Comparison of ENCODE assay signal across 8 mouse cellular contexts in the genomic region with DNA sequence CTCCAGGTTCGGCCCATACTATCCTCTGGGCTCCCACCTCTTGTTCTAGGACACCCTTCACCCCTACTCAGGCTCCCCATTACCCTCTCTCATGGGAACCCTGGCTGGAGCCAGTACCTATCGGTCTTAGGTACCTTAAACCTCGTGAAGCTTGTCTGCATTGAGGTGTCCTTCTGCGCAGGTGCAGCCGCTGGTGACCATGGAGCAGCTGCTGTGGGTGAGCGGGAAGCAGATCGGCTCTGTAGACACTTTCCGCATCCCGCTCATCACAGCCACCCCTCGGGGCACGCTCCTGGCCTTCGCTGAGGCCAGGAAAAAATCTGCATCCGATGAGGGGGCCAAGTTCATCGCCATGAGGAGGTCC. TPM values are rescaled to one million over a fixed set of nuclear protein-coding genes. Genes with fewer than 3 reads are reported as not detected.
DNase-seq lines count a peak whose midpoint lies in the region; ATAC-seq lines count a peak whose summit lies in the region.

No protein-coding gene starts in this region.

- 15% methylated on average over 14 of the region's 14 CpGs for WGBS in heart, embryonic 11.5 days (ENCODE audit: insufficient replicate concordance)
- 14% methylated on average over 14 of the region's 14 CpGs for WGBS in embryonic facial prominence, embryonic 14.5 days
- 10% methylated on average over 14 of the region's 14 CpGs for WGBS in intestine, embryonic 14.5 days
- 13% methylated on average over 14 of the region's 14 CpGs for WGBS in midbrain, embryonic 10.5 days
- 11% methylated on average over 14 of the region's 14 CpGs for WGBS in stomach, embryonic 14.5 days

- no peak for DNase-seq in heart, adult 8-10 months (ENCODE audit: low spot score)
- DNase-seq in ES-E14 (ENCODE audit: low read depth, low spot score), result no peak
- DNase-seq in embryonic facial prominence, embryonic 14.5 days (ENCODE audit: low spot score), result no peak
- peak; percentile 71 for DNase-seq in intestine, embryonic 14.5 days (ENCODE audit: low spot score)
- no peak for DNase-seq in midbrain, embryonic 10.5 days (ENCODE audit: low spot score)
- no peak for DNase-seq in urinary bladder, adult 2 months (ENCODE audit: low spot score)

- H3K4me2 ChIP-seq in heart, embryonic 11.5 days, result peak overlapping the region; percentile 97
- H3K4me2 ChIP-seq in embryonic facial prominence, embryonic 14.5 days (ENCODE audit: low read depth, low read length), result peak overlapping the region; percentile 72
- peak overlapping the region; percentile 99 for H3K4me2 ChIP-seq in intestine, embryonic 14.5 days (ENCODE audit: low read length)
- peak overlapping the region; percentile 98 for H3K4me2 ChIP-seq in stomach, embryonic 14.5 days (replicated peaks; ENCODE audit: low read depth, low read length)

- peak overlapping the region; percentile 68 for H3K4me3 ChIP-seq in heart, embryonic 11.5 days (ENCODE audit: low read depth, low read length)
- peak overlapping the region; percentile 83 for H3K4me3 ChIP-seq in ES-E14 (ENCODE audit: insufficient read depth in 1 of 2, low read depth in 1 of 2, low read length in 2 of 2, poor library complexity in 1 of 2, severe bottlenecking in 1 of 2)
- peak overlapping the region; percentile 71 for H3K4me3 ChIP-seq in embryonic facial prominence, embryonic 14.5 days (ENCODE audit: low read depth, low read length)
- peak overlapping the region; percentile 71 for H3K4me3 ChIP-seq in intestine, embryonic 14.5 days (ENCODE audit: low read depth, low read length)
- H3K4me3 ChIP-seq in midbrain, embryonic 10.5 days, result peak overlapping the region; percentile 69
- peak overlapping the region; percentile 71 for H3K4me3 ChIP-seq in stomach, embryonic 14.5 days (ENCODE audit: low read depth, low read length)

- no peaks in the 10 kb centered on the region for H3K9me3 ChIP-seq in heart, embryonic 11.5 days (replicated peaks; ENCODE audit: control insufficient read depth, low read length)
- no peaks in the 10 kb centered on the region for H3K9me3 ChIP-seq in ES-E14 (ENCODE audit: control insufficient read depth, insufficient read depth, low read depth, low read length)
- no peaks in the 10 kb centered on the region for H3K9me3 ChIP-seq in embryonic facial prominence, embryonic 14.5 days (ENCODE audit: control insufficient read depth, low read length)
- H3K9me3 ChIP-seq in intestine, embryonic 14.5 days (ENCODE audit: control insufficient read depth, low read length), result no peaks in the 10 kb centered on the region
- no peaks in the 10 kb centered on the region for H3K9me3 ChIP-seq in midbrain, embryonic 10.5 days (replicated peaks)
- no peaks in the 10 kb centered on the region for H3K9me3 ChIP-seq in stomach, embryonic 14.5 days (ENCODE audit: control insufficient read depth, low read depth, low read length)

- in situ Hi-C loops in ES-E14 (cut with MboI; ENCODE audit: low sequenced_read_pairs in 2 of 2, unreplicated experiment in 2 of 2), result no loop called here

- no peaks in the 10 kb centered on the region for H3K27me3 ChIP-seq in heart, embryonic 11.5 days (ENCODE audit: control insufficient read depth, insufficient read depth, low read length)
- H3K27me3 ChIP-seq in embryonic facial prominence, embryonic 14.5 days (replicated peaks; ENCODE audit: control insufficient read depth, insufficient read depth, low read length), result no peaks in the 10 kb centered on the region
- H3K27me3 ChIP-seq in intestine, embryonic 14.5 days (replicated peaks; ENCODE audit: control insufficient read depth, insufficient read depth, low read length), result no peaks in the 10 kb centered on the region
- peaks cover 9% of the 10 kb centered on the region; the same call in 1 of the 2 replicates for H3K27me3 ChIP-seq in midbrain, embryonic 10.5 days (ENCODE audit: low read depth, poor library complexity, severe bottlenecking)
- H3K27me3 ChIP-seq in stomach, embryonic 14.5 days (ENCODE audit: control insufficient read depth, insufficient read depth, low read length), result no peaks in the 10 kb centered on the region

- H3K9ac ChIP-seq in heart, embryonic 11.5 days (ENCODE audit: low read depth, low read length), result peak overlapping the region; percentile 80
- peak overlapping the region; percentile 77 for H3K9ac ChIP-seq in ES-E14 (ENCODE audit: insufficient read depth, low read depth, low read length, poor library complexity, severe bottlenecking)
- H3K9ac ChIP-seq in embryonic facial prominence, embryonic 14.5 days (ENCODE audit: low read depth, low read length), result peak overlapping the region; percentile 81
- peak overlapping the region; percentile 80 for H3K9ac ChIP-seq in intestine, embryonic 14.5 days (ENCODE audit: low read length)
- peak overlapping the region; percentile 54 for H3K9ac ChIP-seq in stomach, embryonic 14.5 days (replicated peaks; ENCODE audit: low read depth, low read length)

- H3K4me1 ChIP-seq in heart, embryonic 11.5 days (ENCODE audit: control insufficient read depth, insufficient read depth, low read length), result peaks cover 7% of the 10 kb centered on the region; the same call in 1 of the 2 replicates
- peaks cover 0 to 22% of the 10 kb centered on the region in 2 experiments; a peak in 2 of 4 replicates for H3K4me1 ChIP-seq in ES-E14 (ENCODE audit: control insufficient read depth in 2 of 2, insufficient read depth in 2 of 2, low read length in 2 of 2, poor library complexity in 1 of 2)
- H3K4me1 ChIP-seq in embryonic facial prominence, embryonic 14.5 days (ENCODE audit: control insufficient read depth, insufficient read depth, low read length), result peaks cover 7% of the 10 kb centered on the region
- peaks cover 6% of the 10 kb centered on the region; the same call in 1 of the 2 replicates for H3K4me1 ChIP-seq in intestine, embryonic 14.5 days (replicated peaks; ENCODE audit: control insufficient read depth, insufficient read depth, low read length)
- H3K4me1 ChIP-seq in midbrain, embryonic 10.5 days, result peaks cover 35% of the 10 kb centered on the region
- H3K4me1 ChIP-seq in stomach, embryonic 14.5 days (ENCODE audit: control insufficient read depth, insufficient read depth, low read length), result no peaks in the 10 kb centered on the region

- ATAC-seq in heart, embryonic 11.5 days (replicated peaks; ENCODE audit: insufficient number of reproducible peaks, low FRiP score, low TSS enrichment), result no peak; the same call in 1 of the 2 replicates
- 0 out of 2 replicates have a peak, but pooled peaks have one; percentile 8 for ATAC-seq in embryonic facial prominence, embryonic 14.5 days (ENCODE audit: low read depth)
- peak; percentile 26 for ATAC-seq in intestine, embryonic 14.5 days (replicated peaks; ENCODE audit: low FRiP score, low TSS enrichment, low read depth)
- ATAC-seq in stomach, embryonic 14.5 days (ENCODE audit: insufficient number of reproducible peaks, insufficient read depth, low FRiP score, low read depth), result 0 out of 2 replicates have a peak, but pooled peaks have one; percentile 2

- 0 out of 2 replicates have a peak, but pooled peaks cover 4% of the 10 kb centered on the region for H3K36me3 ChIP-seq in heart, embryonic 11.5 days (ENCODE audit: control insufficient read depth, insufficient read depth, low read length)
- H3K36me3 ChIP-seq in ES-E14 (ENCODE audit: control insufficient read depth, insufficient read depth, low read length, poor library complexity, severe bottlenecking), result peaks cover 14% of the 10 kb centered on the region; the same call in 1 of the 2 replicates
- H3K36me3 ChIP-seq in embryonic facial prominence, embryonic 14.5 days (ENCODE audit: control insufficient read depth, insufficient read depth, low read length), result peaks cover 5% of the 10 kb centered on the region; the same call in 1 of the 2 replicates
- H3K36me3 ChIP-seq in intestine, embryonic 14.5 days (ENCODE audit: control insufficient read depth, insufficient read depth, low read length), result peaks cover 28% of the 10 kb centered on the region; the same call in 1 of the 2 replicates
- H3K36me3 ChIP-seq in midbrain, embryonic 10.5 days, result 0 out of 2 replicates have a peak, but pooled peaks cover 15% of the 10 kb centered on the region
- no peaks in the 10 kb centered on the region for H3K36me3 ChIP-seq in stomach, embryonic 14.5 days (ENCODE audit: control insufficient read depth, insufficient read depth, low read length)

- H3K27ac ChIP-seq in heart, embryonic 11.5 days (ENCODE audit: low read depth, low read length), result no peak overlapping the region
- no peak overlapping the region for H3K27ac ChIP-seq in ES-E14 (ENCODE audit: insufficient read depth, low read depth, low read length, poor library complexity, severe bottlenecking)
- H3K27ac ChIP-seq in embryonic facial prominence, embryonic 14.5 days (replicated peaks; ENCODE audit: low read depth, low read length), result no peak overlapping the region
- peak overlapping the region; percentile 38; the same call in 1 of the 2 replicates for H3K27ac ChIP-seq in intestine, embryonic 14.5 days (ENCODE audit: low read depth)
- H3K27ac ChIP-seq in midbrain, embryonic 10.5 days (replicated peaks), result peak overlapping the region; percentile 86
- H3K27ac ChIP-seq in stomach, embryonic 14.5 days (ENCODE audit: low read length), result no peak overlapping the region

RNA-seq across cellular contexts. Expression of gene Neu1, which starts 0.7 kb away (rescaled TPM):
- polyA plus RNA-seq in heart, embryonic 11.5 days (2014; fragmentation: Nextera tagmentation; extraction: Ambion mirVana), result 16.0 and 16.6 TPM in 2 replicates
- total RNA-seq in heart, adult 8-10 months (2022), result 10 to 100 TPM; 13.0 to 16.1 (median 14.4) TPM
- 24.0 and 40.6 TPM in 2 replicates for total RNA-seq in ES-E14 (2012; rRNA removed)
- 15.0 and 15.4 TPM in 2 replicates for polyA plus RNA-seq in embryonic facial prominence, embryonic 14.5 days (2014; fragmentation: Nextera tagmentation; extraction: Ambion mirVana)
- 40.1 and 42.8 TPM in 2 replicates for polyA plus RNA-seq in intestine, embryonic 14.5 days (2014; fragmentation: Nextera tagmentation; extraction: Ambion mirVana)
- 16.1 and 19.2 TPM in 2 replicates for polyA plus RNA-seq in midbrain, embryonic 10.5 days (2016; fragmentation: Nextera tagmentation; extraction: Ambion mirVana)
- polyA plus RNA-seq in stomach, embryonic 14.5 days (2014; fragmentation: Nextera tagmentation; extraction: Ambion mirVana), result 15.1 and 16.2 TPM in 2 replicates
- 27.9 and 32.0 TPM in 2 replicates for polyA plus RNA-seq in urinary bladder, adult 2 months (2012; rRNA removed)

RNA-seq across cellular contexts. Expression of gene Slc44a4, which starts 17.5 kb away (rescaled TPM):
- polyA plus RNA-seq in heart, embryonic 11.5 days (2014; fragmentation: Nextera tagmentation; extraction: Ambion mirVana), result 0.10 and 0.13 TPM in 2 replicates
- total RNA-seq in heart, adult 8-10 months (2022), result not detected
- 5.5 and 8.7 TPM in 2 replicates for total RNA-seq in ES-E14 (2012; rRNA removed)
- 0.14 and 0.53 TPM in 2 replicates for polyA plus RNA-seq in embryonic facial prominence, embryonic 14.5 days (2014; fragmentation: Nextera tagmentation; extraction: Ambion mirVana)
- 25.4 and 28.4 TPM in 2 replicates for polyA plus RNA-seq in intestine, embryonic 14.5 days (2014; fragmentation: Nextera tagmentation; extraction: Ambion mirVana)
- not detected in 2 replicates for polyA plus RNA-seq in midbrain, embryonic 10.5 days (2016; fragmentation: Nextera tagmentation; extraction: Ambion mirVana)
- 5.3 and 6.4 TPM in 2 replicates for polyA plus RNA-seq in stomach, embryonic 14.5 days (2014; fragmentation: Nextera tagmentation; extraction: Ambion mirVana)
- 4.5 and 5.1 TPM in 2 replicates for polyA plus RNA-seq in urinary bladder, adult 2 months (2012; rRNA removed)

RNA-seq across cellular contexts. Expression of gene Hspa1b, which starts 27.3 kb away (rescaled TPM):
- polyA plus RNA-seq in heart, embryonic 11.5 days (2014; fragmentation: Nextera tagmentation; extraction: Ambion mirVana), result 0.48 and 0.50 TPM in 2 replicates
- 1 to 10 TPM; 1.4 to 5.5 (median 2.6) TPM for total RNA-seq in heart, adult 8-10 months (2022)
- total RNA-seq in ES-E14 (2012; rRNA removed), result 11.0 and 14.6 TPM in 2 replicates
- 0.69 and 2.3 TPM in 2 replicates for polyA plus RNA-seq in embryonic facial prominence, embryonic 14.5 days (2014; fragmentation: Nextera tagmentation; extraction: Ambion mirVana)
- polyA plus RNA-seq in intestine, embryonic 14.5 days (2014; fragmentation: Nextera tagmentation; extraction: Ambion mirVana), result 0.24 and 0.46 TPM in 2 replicates
- polyA plus RNA-seq in midbrain, embryonic 10.5 days (2016; fragmentation: Nextera tagmentation; extraction: Ambion mirVana), result 0.19 TPM in 1 of 2 replicates, not detected in the other
- polyA plus RNA-seq in stomach, embryonic 14.5 days (2014; fragmentation: Nextera tagmentation; extraction: Ambion mirVana), result 0.54 and 0.84 TPM in 2 replicates
- polyA plus RNA-seq in urinary bladder, adult 2 months (2012; rRNA removed), result 100 and 116 TPM in 2 replicates

RNA-seq across cellular contexts. Expression of gene Ehmt2, which starts 33.4 kb away (rescaled TPM):
- 32.4 and 42.3 TPM in 2 replicates for polyA plus RNA-seq in heart, embryonic 11.5 days (2014; fragmentation: Nextera tagmentation; extraction: Ambion mirVana)
- total RNA-seq in heart, adult 8-10 months (2022), result 10 to 100 TPM; 41.5 to 45.8 (median 42.4) TPM
- total RNA-seq in ES-E14 (2012; rRNA removed), result 124 and 147 TPM in 2 replicates
- polyA plus RNA-seq in embryonic facial prominence, embryonic 14.5 days (2014; fragmentation: Nextera tagmentation; extraction: Ambion mirVana), result 61.0 and 65.7 TPM in 2 replicates
- 73.4 and 75.2 TPM in 2 replicates for polyA plus RNA-seq in intestine, embryonic 14.5 days (2014; fragmentation: Nextera tagmentation; extraction: Ambion mirVana)
- polyA plus RNA-seq in midbrain, embryonic 10.5 days (2016; fragmentation: Nextera tagmentation; extraction: Ambion mirVana), result 88.0 and 91.9 TPM in 2 replicates
- polyA plus RNA-seq in stomach, embryonic 14.5 days (2014; fragmentation: Nextera tagmentation; extraction: Ambion mirVana), result 69.4 and 79.4 TPM in 2 replicates
- 124 and 129 TPM in 2 replicates for polyA plus RNA-seq in urinary bladder, adult 2 months (2012; rRNA removed)

RNA-seq across cellular contexts. Expression of gene C2, which starts 33.7 kb away (rescaled TPM):
- polyA plus RNA-seq in heart, embryonic 11.5 days (2014; fragmentation: Nextera tagmentation; extraction: Ambion mirVana), result 0.70 and 0.94 TPM in 2 replicates
- 1 to 10 TPM; 1.8 to 4.1 (median 3.0) TPM for total RNA-seq in heart, adult 8-10 months (2022)
- 5.0 TPM in 2 replicates for total RNA-seq in ES-E14 (2012; rRNA removed)
- polyA plus RNA-seq in embryonic facial prominence, embryonic 14.5 days (2014; fragmentation: Nextera tagmentation; extraction: Ambion mirVana), result 4.0 and 5.6 TPM in 2 replicates
- 6.8 and 7.5 TPM in 2 replicates for polyA plus RNA-seq in intestine, embryonic 14.5 days (2014; fragmentation: Nextera tagmentation; extraction: Ambion mirVana)
- 1.3 TPM in 2 replicates for polyA plus RNA-seq in midbrain, embryonic 10.5 days (2016; fragmentation: Nextera tagmentation; extraction: Ambion mirVana)
- 2.8 TPM in 2 replicates for polyA plus RNA-seq in stomach, embryonic 14.5 days (2014; fragmentation: Nextera tagmentation; extraction: Ambion mirVana)
- polyA plus RNA-seq in urinary bladder, adult 2 months (2012; rRNA removed), result 43.0 and 45.6 TPM in 2 replicates

Comparison
In these comparisons a context has a peak if more than half of its experiments do, and no peak if none do; other contexts are left out.
1. H3K27ac ChIP-seq: peak in intestine, embryonic 14.5 days (single experiment) and midbrain, embryonic 10.5 days (single experiment); none in heart, embryonic 11.5 days (single experiment), ES-E14 (single experiment), embryonic facial prominence, embryonic 14.5 days (single experiment) and stomach, embryonic 14.5 days (single experiment).
2. RNA of gene Hspa1b, which starts 27.3 kb away (polyA plus RNA-seq): 100 to 116 TPM in urinary bladder, adult 2 months; 0.69 to 2.3 TPM in embryonic facial prominence, embryonic 14.5 days, 0.54 to 0.84 TPM in stomach, embryonic 14.5 days, 0.48 to 0.50 TPM in heart, embryonic 11.5 days, 0.24 to 0.46 TPM in intestine, embryonic 14.5 days and 0.19 TPM in midbrain, embryonic 10.5 days; every median in the first group is over 10 times any median in the second.
3. Peak in every context shown above with its lines, with median percentiles within 50 percentile points of each other: H3K4me2 ChIP-seq, H3K4me3 ChIP-seq and H3K9ac ChIP-seq.